Mouse (Mus musculus): ENCODE results near the gene Rftn1. TPM values are rescaled to one million over a fixed set of nuclear protein-coding genes. Genes with fewer than 3 reads are reported as not detected.

Rftn1 gene
- total and polyA plus RNA-seq, 2 experiments, result 2.6 to 3.1 TPM

DNA sequence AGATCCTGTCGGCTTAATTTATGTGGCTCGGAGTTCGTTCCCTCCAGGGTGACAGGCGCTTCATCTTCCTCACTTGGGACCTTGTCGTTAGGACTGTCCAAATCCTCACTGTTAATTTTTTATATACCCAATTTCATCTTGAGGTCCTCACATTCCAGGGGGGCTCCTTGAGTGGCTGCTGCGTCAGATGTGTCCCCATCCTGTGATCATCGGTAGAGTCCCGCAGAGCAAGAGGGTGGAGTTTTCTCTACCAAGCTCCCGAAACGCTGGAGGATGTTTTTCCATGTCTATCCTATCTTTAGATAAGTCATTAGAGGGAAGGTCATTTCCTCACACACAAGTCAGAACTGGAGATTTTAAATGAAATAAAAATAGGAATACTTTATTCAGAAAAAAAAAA lies 55.0 kb downstream of the Rftn1 start:
- TF ChIP-seq CTCF (IDR thresholded peaks at IDR 0.05; ENCODE audit: low read depth, low read length), result no peak
- no peak for TF ChIP-seq POLR2A (IDR thresholded peaks at IDR 0.05; ENCODE audit: extremely low read depth, insufficient read depth, low read length)
- H3K27ac ChIP-seq (replicated peaks; ENCODE audit: insufficient read depth, low read depth, low read length), result 0 out of 2 replicates have a peak overlapping the region, but pooled peaks have one; percentile 11
- H3K9ac ChIP-seq (ENCODE audit: low read depth, low read length), result no peak overlapping the region
- no peak overlapping the region for H3K4me3 ChIP-seq (ENCODE audit: insufficient read depth, low read depth, low read length)
- H3K4me1 ChIP-seq (ENCODE audit: control insufficient read depth, insufficient read depth, low read length), result no peaks in the 10 kb centered on the region
- no peak for DNase-seq (ENCODE audit: extremely low read depth, low read depth, low spot score)
- WGBS, result 74% methylated on average over 10 of the region's 10 CpGs
- H3K27me3 ChIP-seq (ENCODE audit: control insufficient read depth, insufficient read depth, low read length), result no peaks in the 10 kb centered on the region
- H3K79me2 ChIP-seq (ENCODE audit: control insufficient read depth, insufficient read depth, low read length), result no peaks in the 10 kb centered on the region
- H3K36me3 ChIP-seq (ENCODE audit: control insufficient read depth, insufficient read depth, low read length), result no peaks in the 10 kb centered on the region

DNA sequence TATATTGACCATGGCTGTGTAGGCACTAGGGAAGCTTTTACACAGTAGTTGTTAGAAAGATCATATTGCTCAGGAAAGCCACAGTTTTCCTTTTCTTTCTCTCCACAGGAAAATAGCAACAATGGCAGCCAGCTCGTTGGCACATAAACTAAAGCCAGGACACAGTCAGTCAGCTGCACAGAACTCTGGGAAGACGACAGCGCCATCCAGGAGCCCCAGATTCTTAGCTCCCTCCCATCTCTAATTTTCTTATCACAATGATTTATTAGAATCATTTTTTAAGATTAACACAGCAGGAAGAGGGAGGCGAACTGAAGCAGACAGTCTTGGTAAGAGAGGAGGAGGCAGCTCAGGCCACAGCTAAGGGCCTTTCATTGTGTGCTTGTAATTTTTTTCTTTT lies 58.8 kb downstream of the Rftn1 start:
- Histone ChIP-seq H3K4me3 (ENCODE audit: insufficient read depth, low read depth, low read length) (no peak overlapping the region), H3K9ac (ENCODE audit: low read depth, low read length) (no peak overlapping the region), H3K27me3 (ENCODE audit: control insufficient read depth, insufficient read depth, low read length) (no peaks in the 10 kb centered on the region), H3K79me2 (ENCODE audit: control insufficient read depth, insufficient read depth, low read length) (no peaks in the 10 kb centered on the region), H3K36me3 (ENCODE audit: control insufficient read depth, insufficient read depth, low read length) (no peaks in the 10 kb centered on the region), H3K27ac (replicated peaks; ENCODE audit: insufficient read depth, low read depth, low read length) (no peak overlapping the region), H3K4me1 (ENCODE audit: control insufficient read depth, insufficient read depth, low read length) (no peaks in the 10 kb centered on the region)
- TF ChIP-seq CTCF (IDR thresholded peaks at IDR 0.05; ENCODE audit: low read depth, low read length) (no peak), POLR2A (IDR thresholded peaks at IDR 0.05; ENCODE audit: extremely low read depth, insufficient read depth, low read length) (no peak)
- DNase-seq (ENCODE audit: extremely low read depth, low read depth, low spot score), result no peak
- 78% methylated on average over 4 of the region's 4 CpGs for WGBS

DNA sequence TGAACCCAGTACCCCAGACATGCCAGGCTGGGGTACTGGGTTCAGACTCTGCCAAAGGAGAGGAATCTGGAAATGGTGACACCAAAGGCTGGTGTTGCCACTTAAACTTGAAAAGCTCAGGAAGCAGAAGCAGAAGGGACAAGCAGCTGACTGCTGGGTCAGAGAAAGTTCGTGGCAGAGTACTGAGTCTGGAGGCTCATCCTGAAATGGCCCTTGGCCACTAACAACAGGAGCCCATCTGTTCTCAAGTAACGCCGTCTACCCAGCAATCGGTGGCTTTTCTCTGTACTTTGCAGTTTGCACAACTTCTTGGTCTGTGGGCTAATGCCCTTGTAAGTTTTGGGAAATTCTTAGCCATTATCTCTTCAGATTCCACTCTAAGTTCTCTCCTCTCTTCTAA lies 60.1 kb downstream of the Rftn1 start:
- no peaks in the 10 kb centered on the region for H3K36me3 ChIP-seq (ENCODE audit: control insufficient read depth, insufficient read depth, low read length)
- no peak overlapping the region for H3K27ac ChIP-seq (replicated peaks; ENCODE audit: insufficient read depth, low read depth, low read length)
- H3K4me1 ChIP-seq (ENCODE audit: control insufficient read depth, insufficient read depth, low read length), result no peaks in the 10 kb centered on the region
- WGBS, result 76% methylated on average over 4 of the region's 4 CpGs
- H3K4me3 ChIP-seq (ENCODE audit: insufficient read depth, low read depth, low read length), result no peak overlapping the region
- no peaks in the 10 kb centered on the region for H3K27me3 ChIP-seq (ENCODE audit: control insufficient read depth, insufficient read depth, low read length)
- no peak for DNase-seq (ENCODE audit: extremely low read depth, low read depth, low spot score)
- TF ChIP-seq POLR2A (IDR thresholded peaks at IDR 0.05; ENCODE audit: extremely low read depth, insufficient read depth, low read length) (no peak), CTCF (IDR thresholded peaks at IDR 0.05; ENCODE audit: low read depth, low read length) (no peak)
- H3K79me2 ChIP-seq (ENCODE audit: control insufficient read depth, insufficient read depth, low read length), result no peaks in the 10 kb centered on the region
- H3K9ac ChIP-seq (ENCODE audit: low read depth, low read length), result no peak overlapping the region

DNA sequence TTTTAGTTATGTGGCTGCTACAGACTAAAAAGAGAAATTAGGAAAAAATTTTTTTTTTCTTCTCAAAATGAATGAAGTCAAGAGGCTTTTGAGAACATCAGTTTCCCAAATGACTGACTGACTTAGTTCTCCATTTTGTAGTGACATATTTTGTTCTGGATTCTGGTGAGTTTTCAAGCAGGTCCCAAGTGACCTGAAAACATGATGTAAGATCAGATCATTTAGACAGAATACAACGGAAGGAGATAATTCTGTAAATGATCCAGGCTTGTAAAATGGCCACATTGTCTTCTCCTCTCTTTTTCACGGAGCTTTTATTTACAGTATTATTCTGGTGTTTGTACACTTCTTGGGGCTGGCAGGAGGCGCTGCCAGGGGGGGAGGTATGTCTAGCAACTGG lies 62.1 kb downstream of the Rftn1 start:
- Histone ChIP-seq H3K4me1 (ENCODE audit: control insufficient read depth, insufficient read depth, low read length) (peaks cover 2% of the 10 kb centered on the region; the same call in 1 of the 2 replicates), H3K9ac (ENCODE audit: low read depth, low read length) (no peak overlapping the region), H3K4me3 (ENCODE audit: insufficient read depth, low read depth, low read length) (no peak overlapping the region), H3K79me2 (ENCODE audit: control insufficient read depth, insufficient read depth, low read length) (no peaks in the 10 kb centered on the region), H3K27ac (replicated peaks; ENCODE audit: insufficient read depth, low read depth, low read length) (no peak overlapping the region), H3K27me3 (ENCODE audit: control insufficient read depth, insufficient read depth, low read length) (no peaks in the 10 kb centered on the region; the same call in 1 of the 2 replicates), H3K36me3 (ENCODE audit: control insufficient read depth, insufficient read depth, low read length) (no peaks in the 10 kb centered on the region)
- no peak for TF ChIP-seq POLR2A (IDR thresholded peaks at IDR 0.05; ENCODE audit: extremely low read depth, insufficient read depth, low read length)
- TF ChIP-seq CTCF (IDR thresholded peaks at IDR 0.05; ENCODE audit: low read depth, low read length), result no peak
- 62% methylated on average over 3 of the region's 3 CpGs for WGBS
- no peak for DNase-seq (ENCODE audit: extremely low read depth, low read depth, low spot score)

DNA sequence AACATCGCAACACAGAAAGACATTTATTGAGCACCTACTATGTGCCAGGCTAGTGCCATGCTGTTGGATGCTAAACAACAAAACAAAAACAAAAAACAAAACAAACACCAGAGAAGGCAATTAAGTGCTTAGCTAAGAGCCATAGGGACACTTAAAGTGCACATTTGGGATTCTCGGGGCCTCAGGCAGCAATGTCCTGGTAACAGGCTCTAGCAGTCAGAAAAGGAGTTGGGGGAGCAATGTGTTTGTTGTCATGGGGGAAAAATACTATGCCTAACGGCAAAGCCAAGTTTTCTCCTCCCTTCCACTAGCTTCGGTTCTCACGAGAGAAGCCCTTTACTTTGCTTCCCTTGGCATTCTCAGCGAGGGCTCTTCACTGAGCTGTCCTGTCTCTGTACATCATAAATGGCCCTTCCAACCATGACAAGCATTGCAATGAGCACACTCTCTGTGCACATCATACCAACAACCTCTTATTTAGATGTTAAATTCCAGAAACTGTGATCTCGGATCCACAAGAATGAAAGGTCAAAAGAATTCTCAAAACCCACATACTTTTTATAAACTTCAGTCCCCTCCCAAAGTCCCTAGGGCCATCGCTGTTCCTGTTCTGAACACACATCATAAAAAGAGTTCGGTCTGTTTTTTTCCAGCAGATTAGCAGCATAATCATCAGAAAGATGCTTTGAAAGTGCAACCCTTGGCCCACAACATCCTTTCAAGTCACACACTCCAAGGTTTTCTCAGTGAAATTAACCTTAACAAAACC lies 63.2 kb downstream of the Rftn1 start:
- Histone ChIP-seq H3K79me2 (ENCODE audit: control insufficient read depth, insufficient read depth, low read length) (no peaks in the 10 kb centered on the region), H3K36me3 (ENCODE audit: control insufficient read depth, insufficient read depth, low read length) (no peaks in the 10 kb centered on the region), H3K9ac (ENCODE audit: low read depth, low read length) (no peak overlapping the region), H3K27ac (replicated peaks; ENCODE audit: insufficient read depth, low read depth, low read length) (no peak overlapping the region), H3K4me3 (ENCODE audit: insufficient read depth, low read depth, low read length) (no peak overlapping the region), H3K27me3 (ENCODE audit: control insufficient read depth, insufficient read depth, low read length) (no peaks in the 10 kb centered on the region; the same call in 1 of the 2 replicates), H3K4me1 (ENCODE audit: control insufficient read depth, insufficient read depth, low read length) (peaks cover 2% of the 10 kb centered on the region; the same call in 1 of the 2 replicates)
- no peak for DNase-seq (ENCODE audit: extremely low read depth, low read depth, low spot score)
- TF ChIP-seq CTCF (IDR thresholded peaks at IDR 0.05; ENCODE audit: low read depth, low read length) (no peak), POLR2A (IDR thresholded peaks at IDR 0.05; ENCODE audit: extremely low read depth, insufficient read depth, low read length) (no peak)
- 80% methylated on average over 9 of the region's 9 CpGs for WGBS

DNA sequence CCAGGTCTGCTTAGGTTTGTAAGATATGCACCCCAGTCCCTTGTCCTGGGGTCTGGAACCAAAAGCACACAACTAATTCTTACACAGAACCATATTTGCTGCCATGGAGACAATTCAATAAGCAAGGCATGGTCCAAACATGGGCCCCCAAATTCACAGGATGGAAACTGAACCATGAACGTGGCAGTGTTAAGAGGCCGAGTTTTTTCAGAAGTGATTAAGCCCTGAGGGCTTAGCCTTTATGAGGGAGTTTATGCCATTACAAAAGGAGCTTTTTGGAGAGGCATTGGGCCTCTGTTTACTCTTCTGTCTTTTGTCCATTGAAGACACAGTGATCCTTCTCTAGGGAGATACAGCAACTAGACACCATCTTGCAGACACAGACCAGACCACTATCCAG lies 63.9 kb downstream of the Rftn1 start:
- WGBS, result 82% methylated on average over 2 of the region's 2 CpGs
- Histone ChIP-seq H3K4me1 (ENCODE audit: control insufficient read depth, insufficient read depth, low read length) (peaks cover 2% of the 10 kb centered on the region; the same call in 1 of the 2 replicates), H3K27ac (replicated peaks; ENCODE audit: insufficient read depth, low read depth, low read length) (no peak overlapping the region), H3K4me3 (ENCODE audit: insufficient read depth, low read depth, low read length) (no peak overlapping the region), H3K27me3 (ENCODE audit: control insufficient read depth, insufficient read depth, low read length) (no peaks in the 10 kb centered on the region; the same call in 1 of the 2 replicates), H3K36me3 (ENCODE audit: control insufficient read depth, insufficient read depth, low read length) (no peaks in the 10 kb centered on the region), H3K9ac (ENCODE audit: low read depth, low read length) (no peak overlapping the region), H3K79me2 (ENCODE audit: control insufficient read depth, insufficient read depth, low read length) (no peaks in the 10 kb centered on the region)
- TF ChIP-seq POLR2A (IDR thresholded peaks at IDR 0.05; ENCODE audit: extremely low read depth, insufficient read depth, low read length) (no peak), CTCF (IDR thresholded peaks at IDR 0.05; ENCODE audit: low read depth, low read length) (no peak)
- DNase-seq (ENCODE audit: extremely low read depth, low read depth, low spot score), result no peak
